Mouse (Mus musculus) E14TG2a.4 (cell line): ENCODE results near the gene Cycs.

Experiments
- H3K27me3 ChIP-seq: 2 replicates; pipeline ENCODE4 v1.6.1; 2014; ENCODE audit warnings: low read length, control low read depth; ENCODE audit not compliant: insufficient read depth
- H3K36me3 ChIP-seq: 2 replicates; pipeline ENCODE4 v1.6.1; 2014; ENCODE audit warnings: low read length, control low read depth; ENCODE audit not compliant: insufficient read depth
- H3K4me1 ChIP-seq: replicated peaks from 2 replicates; pipeline ENCODE4 v1.6.1; 2014; ENCODE audit warnings: low read depth, low read length, control low read depth
- H3K4me3 ChIP-seq: replicated peaks from 2 replicates; pipeline ENCODE4 v1.5.1; 2014; ENCODE audit warnings: mild to moderate bottlenecking, low read length
- H3K9me3 ChIP-seq: 2 replicates; pipeline ENCODE4 v1.6.1; 2014; ENCODE audit warnings: low read length, control low read depth
- CTCF ChIP-seq: conservative IDR thresholded peaks from 2 replicates; pipeline ENCODE4 v1.5.1; 2014; ENCODE audit warnings: low read length
- NANOG ChIP-seq: IDR thresholded peaks from 2 replicates; pipeline ENCODE4 v1.6.1; 2014; ENCODE audit warnings: borderline replicate concordance, low read length, mixed read lengths
- POU5F1 ChIP-seq: IDR thresholded peaks from 2 replicates; pipeline ENCODE4 v1.6.1; 2014; ENCODE audit warnings: low read length, borderline replicate concordance

Gene Cycs

DNA sequence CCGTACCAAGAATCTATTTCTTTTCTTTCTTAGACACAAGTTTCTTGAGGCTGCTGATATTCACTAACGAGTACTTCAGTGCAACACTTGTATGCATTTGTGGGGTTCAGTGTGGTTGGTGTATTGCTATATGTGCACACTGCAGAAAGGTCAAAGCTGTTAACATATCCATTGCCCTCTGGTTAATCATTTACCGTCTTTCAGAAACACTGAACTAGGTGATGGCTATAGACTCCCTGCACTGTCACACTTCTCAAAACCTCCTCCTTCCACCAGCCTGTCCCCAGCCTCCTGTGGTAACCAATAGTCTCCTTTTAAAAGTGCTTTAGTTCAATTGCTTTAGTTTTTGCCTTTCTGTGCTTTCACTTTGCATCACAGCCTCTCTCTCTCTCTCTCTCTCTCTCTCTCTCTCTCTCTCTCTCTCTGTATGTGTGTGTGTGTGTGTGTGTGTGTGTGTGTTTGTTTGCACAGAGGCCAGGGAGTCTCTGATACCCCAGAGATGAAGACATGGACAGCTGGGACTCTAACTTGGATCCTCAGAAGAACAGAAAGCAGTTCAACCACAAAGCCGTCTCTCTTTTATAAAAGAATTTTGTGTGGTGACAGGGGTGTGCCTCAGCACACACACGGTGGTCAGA lies 13.3 kb downstream of the Cycs start:
- H3K4me3 ChIP-seq: no peak overlapping the region
- H3K4me1 ChIP-seq: no peaks in the 10 kb centered on the region
- no peak for TF ChIP-seq CTCF
- TF ChIP-seq POU5F1: no peak
- no peak for TF ChIP-seq NANOG
- no peaks in the 10 kb centered on the region for H3K9me3 ChIP-seq
- no peaks in the 10 kb centered on the region for H3K27me3 ChIP-seq
- H3K36me3 ChIP-seq: no peaks in the 10 kb centered on the region

DNA sequence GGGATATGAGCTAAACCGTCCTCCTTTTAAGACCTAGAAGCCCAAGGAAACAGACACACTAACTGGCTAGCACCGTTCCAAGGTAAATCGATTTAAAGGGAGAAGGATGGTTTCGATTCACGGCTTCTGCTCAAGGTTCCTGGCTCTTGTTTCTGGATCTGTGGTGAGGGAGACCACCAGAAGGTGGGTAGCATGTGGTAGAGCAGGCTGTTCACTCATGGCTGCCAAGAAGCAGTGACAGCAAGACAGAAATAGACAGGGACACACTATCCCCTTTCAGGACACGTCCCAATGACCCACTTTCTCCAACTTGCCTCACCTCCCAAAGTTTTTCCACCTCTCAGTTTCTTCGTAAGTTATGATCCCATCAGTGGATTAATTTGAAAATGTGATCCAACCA lies 16.5 kb downstream of the Cycs start:
- TF ChIP-seq NANOG: no peak
- TF ChIP-seq CTCF: no peak
- TF ChIP-seq POU5F1: no peak
- H3K27me3 ChIP-seq: no peaks in the 10 kb centered on the region
- no peak overlapping the region for H3K4me3 ChIP-seq

GRCm38 (mm10) chr6:50549051-50549450 lies 17.3 kb downstream of the Cycs start:
- Histone ChIP-seq H3K4me1 (peaks cover 3% of the 10 kb centered on the region; the same call in 1 of the 2 replicates), H3K36me3 (no peaks in the 10 kb centered on the region), H3K4me3 (no peak overlapping the region), H3K27me3 (no peaks in the 10 kb centered on the region), H3K9me3 (no peaks in the 10 kb centered on the region)
- no peak for TF ChIP-seq NANOG
- no peak for TF ChIP-seq POU5F1
- TF ChIP-seq CTCF: no peak

More for the DNA sequence above, 16.5 kb downstream of the Cycs start:
- H3K36me3 ChIP-seq: no peaks in the 10 kb centered on the region
- H3K4me1 ChIP-seq: peaks cover 3% of the 10 kb centered on the region; the same call in 1 of the 2 replicates
- no peaks in the 10 kb centered on the region for H3K9me3 ChIP-seq

DNA sequence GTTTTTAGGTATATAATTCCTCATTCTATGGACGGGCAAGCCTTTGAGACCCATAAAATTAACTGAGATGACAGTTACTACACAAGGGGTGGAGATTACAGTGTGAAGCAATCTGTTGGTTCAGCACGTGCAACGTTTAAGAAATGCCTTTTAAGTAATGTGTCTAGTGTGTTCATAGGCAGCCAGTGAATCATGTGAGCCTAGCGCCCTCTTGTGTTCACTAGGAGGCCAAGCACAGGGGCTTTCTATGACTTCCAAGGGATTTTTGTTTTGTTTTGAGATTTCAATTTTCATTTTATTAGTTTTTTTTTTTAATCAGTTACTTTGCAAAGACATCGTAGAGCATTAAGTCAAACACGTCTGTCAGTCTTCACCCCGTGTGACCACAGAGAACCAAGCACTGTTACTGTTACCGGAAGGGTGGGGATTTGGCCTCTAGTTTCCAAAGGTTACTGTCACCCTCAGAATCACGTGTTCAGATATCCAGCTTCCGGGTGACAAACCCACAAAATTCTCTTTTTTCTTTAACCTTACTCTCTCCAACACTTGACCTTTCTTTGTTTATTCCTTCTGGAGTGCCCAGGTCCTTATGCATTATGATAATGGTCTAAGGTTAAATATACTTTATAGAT lies 20.8 kb downstream of the Cycs start:
- Histone ChIP-seq H3K4me1 (peaks cover 3% of the 10 kb centered on the region; the same call in 1 of the 2 replicates), H3K9me3 (no peaks in the 10 kb centered on the region), H3K36me3 (no peaks in the 10 kb centered on the region), H3K27me3 (no peaks in the 10 kb centered on the region), H3K4me3 (no peak overlapping the region)
- TF ChIP-seq POU5F1 (no peak), CTCF (peak; percentile 91)

DNA sequence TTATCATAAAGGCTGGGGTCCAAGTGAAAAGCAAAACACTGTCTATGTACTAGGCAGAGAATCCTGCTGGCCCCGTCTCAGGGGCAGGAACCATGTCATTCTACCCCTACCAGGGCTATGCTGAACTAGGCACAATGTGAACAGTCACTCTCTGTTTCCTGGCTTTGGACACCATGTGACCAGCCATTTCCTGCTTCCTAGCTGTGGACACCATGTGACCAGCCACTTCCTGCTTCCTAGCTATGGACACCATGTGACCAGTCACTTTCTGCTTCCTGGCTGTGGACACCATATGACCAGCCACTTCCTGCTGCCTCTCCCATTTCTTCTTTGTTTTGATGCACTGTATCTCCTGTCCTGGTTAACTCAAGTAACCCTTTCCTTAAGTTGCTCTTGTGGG lies 23.8 kb downstream of the Cycs start:
- Histone ChIP-seq H3K4me1 (peaks cover 3% of the 10 kb centered on the region; the same call in 1 of the 2 replicates), H3K9me3 (no peaks in the 10 kb centered on the region), H3K27me3 (no peaks in the 10 kb centered on the region), H3K36me3 (no peaks in the 10 kb centered on the region), H3K4me3 (no peak overlapping the region)
- TF ChIP-seq POU5F1 (no peak), NANOG (no peak), CTCF (no peak)

GRCm38 (mm10) chr6:50539641-50540040 lies 26.7 kb downstream of the Cycs start:
- no peak for TF ChIP-seq CTCF
- no peak for TF ChIP-seq NANOG
- no peak for TF ChIP-seq POU5F1
- H3K36me3 ChIP-seq: no peaks in the 10 kb centered on the region
- no peaks in the 10 kb centered on the region for H3K27me3 ChIP-seq
- no peak overlapping the region for H3K4me3 ChIP-seq
- peaks cover 3% of the 10 kb centered on the region; the same call in 1 of the 2 replicates for H3K4me1 ChIP-seq
- no peaks in the 10 kb centered on the region for H3K9me3 ChIP-seq

- Histone ChIP-seq H3K27me3 (no peaks in the 10 kb centered on the region), H3K9me3 (no peaks in the 10 kb centered on the region), H3K4me1 (peaks cover 3% of the 10 kb centered on the region; the same call in 1 of the 2 replicates), H3K4me3 (no peak overlapping the region), H3K36me3 (no peaks in the 10 kb centered on the region)
- TF ChIP-seq NANOG (no peak), CTCF (peak; percentile 53)
Measured at GRCm38 (mm10) chr6:50536461-50536892, 29.9 kb downstream of the Cycs start.

- Histone ChIP-seq H3K9me3 (no peaks in the 10 kb centered on the region), H3K4me1 (peaks cover 3% of the 10 kb centered on the region; the same call in 1 of the 2 replicates), H3K36me3 (no peaks in the 10 kb centered on the region), H3K4me3 (no peak overlapping the region), H3K27me3 (no peaks in the 10 kb centered on the region; the same call in 1 of the 2 replicates)
- TF ChIP-seq NANOG (no peak), CTCF (no peak), POU5F1 (no peak)
Measured at GRCm38 (mm10) chr6:50535346-50535745, 31.0 kb downstream of the Cycs start.
